Mouse (Mus musculus) lung, postnatal 0 days (tissue): ENCODE results near the gene Olfr703.

Experiments
- CTCF ChIP-seq: IDR thresholded peaks from 2 replicates; pipeline ENCODE4 v1.5.1; 2016; ENCODE audit warnings: antibody characterized with exemption, mild to moderate bottlenecking
- EP300 ChIP-seq: IDR thresholded peaks from 2 replicates; pipeline ENCODE4 v1.6.1; 2016; ENCODE audit warnings: antibody characterized with exemption, mild to moderate bottlenecking, control low read depth

GRCm38 (mm10) chr7:106808734-106809133 is 34.4 kb upstream of the Olfr703 start, which contains the start of gene Olfr700:
- no peak for TF ChIP-seq CTCF
- no peak for TF ChIP-seq EP300
